Mouse (Mus musculus) kidney, adult 2 months (tissue): ENCODE data around the gene Cox8a. TPM values are rescaled to one million over a fixed set of nuclear protein-coding genes. Genes with fewer than 3 reads are reported as not detected.

Experiments used
- DNase-seq: peaks from one replicate; pipeline ENCODE4 v3.0.0; 2021
- H3K27ac ChIP-seq: fragments of 200-500 bp; 2 replicates; pipeline ENCODE4 v1.5.1; 2012; ENCODE audit warnings: low read depth, low read length, control low read depth, inconsistent platforms; ENCODE audit not compliant: insufficient read depth
- H3K27me3 ChIP-seq: fragments of 200-500 bp; replicated peaks from 2 replicates; pipeline ENCODE4 v1.6.1; 2012; ENCODE audit warnings: mild to moderate bottlenecking, moderate library complexity, low read length, inconsistent platforms; ENCODE audit not compliant: control insufficient read depth, insufficient read depth
- H3K36me3 ChIP-seq: fragments of 200-500 bp; 2 replicates; pipeline ENCODE4 v1.6.1; 2012; ENCODE audit warnings: mild to moderate bottlenecking, moderate library complexity, low read length, inconsistent platforms; ENCODE audit not compliant: control insufficient read depth, insufficient read depth
- H3K4me1 ChIP-seq: fragments of 200-500 bp; 2 replicates; pipeline ENCODE4 v1.6.1; 2011; ENCODE audit warnings: low read length; ENCODE audit not compliant: control insufficient read depth, insufficient read depth
- H3K4me3 ChIP-seq: fragments of 200-500 bp; 2 replicates; pipeline ENCODE4 v1.5.1; 2011; ENCODE audit warnings: mild to moderate bottlenecking, low read depth, low read length, control low read depth; ENCODE audit not compliant: insufficient read depth
- CTCF ChIP-seq: fragments of 200-500 bp; conservative IDR thresholded peaks from 2 replicates; pipeline ENCODE4 v1.5.1; 2011; ENCODE audit warnings: low read depth, mild to moderate bottlenecking, control low read depth, low read length, moderate library complexity, mixed read lengths; ENCODE audit not compliant: insufficient read depth, insufficient read length
- POLR2A ChIP-seq: fragments of 200-500 bp; IDR thresholded peaks from one replicate; pipeline ENCODE4 v1.6.1; 2011; ENCODE audit warnings: low read depth, low read length, control low read depth
- WGBS: fragments of 180-500 bp; shearing (Covaris S2); methylation state at CpG from one replicate; pipeline ENCODE4 v1.1.7; 2018; 5-methylcytosine and 5-hydroxymethylcytosine counted together
- polyA plus RNA-seq: library from polyadenylated mRNA; depleted of rRNA; stranded (reverse); fragments of >200 nt; gene quantifications from 2 replicates; pipeline ENCODE4 v1.2.3, GENCODE M21; 2012

Gene Cox8a
- polyA plus RNA-seq, 1 experiment, result 3,607 TPM

GRCm38 (mm10) chr19:7222196-7222595 lies 4.8 kb upstream of the Cox8a start:
- Histone ChIP-seq H3K4me1 (peaks cover 32% of the 10 kb centered on the region), H3K36me3 (no peaks in the 10 kb centered on the region), H3K27me3 (no peaks in the 10 kb centered on the region), H3K27ac (no peak overlapping the region), H3K4me3 (no peak overlapping the region)
- 86% methylated on average over 6 of the region's 6 CpGs for WGBS
- TF ChIP-seq POLR2A (no peak), CTCF (no peak)
- DNase-seq, result no peak

DNA sequence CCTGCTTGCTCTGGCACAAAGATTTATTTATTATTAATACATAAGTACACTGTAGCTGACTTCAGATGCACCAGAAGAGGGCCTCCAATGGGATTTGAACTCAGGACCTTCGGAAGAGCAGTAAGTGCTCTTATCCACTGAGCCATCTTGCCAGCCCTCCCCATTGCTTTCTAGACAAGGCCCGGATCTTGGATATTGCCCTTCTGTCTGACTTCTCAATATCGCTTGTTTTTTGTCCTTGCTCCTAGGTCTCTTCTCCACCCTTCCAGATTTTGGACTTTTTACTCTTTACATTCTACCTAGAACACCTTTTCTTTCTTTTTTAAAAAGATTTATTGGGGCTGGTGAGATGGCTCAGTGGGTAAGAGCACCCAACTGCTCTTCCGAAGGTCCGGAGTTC lies 1.3 kb upstream of the Cox8a start:
- Histone ChIP-seq H3K27ac (no peak overlapping the region), H3K4me3 (no peak overlapping the region), H3K36me3 (peaks cover 3% of the 10 kb centered on the region; the same call in 1 of the 2 replicates), H3K27me3 (no peaks in the 10 kb centered on the region), H3K4me1 (peaks cover 26% of the 10 kb centered on the region)
- DNase-seq, result no peak
- WGBS, result 95% methylated on average over 5 of the region's 5 CpGs
- TF ChIP-seq CTCF (no peak), POLR2A (no peak)

DNA sequence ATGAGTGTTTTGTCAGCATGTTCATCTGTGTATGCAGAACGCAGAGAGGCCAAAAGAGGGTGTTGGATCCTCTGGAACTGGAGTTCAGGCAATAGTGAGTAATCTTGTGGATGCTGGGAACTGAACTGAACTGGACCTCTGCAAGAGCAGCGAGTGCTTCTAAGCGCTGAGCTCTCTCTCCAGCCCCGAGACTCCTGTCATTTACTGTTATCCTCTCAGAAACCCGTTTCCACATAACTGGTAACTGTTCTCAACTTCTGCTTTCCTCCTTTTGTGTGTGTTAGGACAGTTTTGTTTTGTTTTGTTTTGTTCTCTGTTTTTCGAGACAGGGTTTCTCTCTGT lies 481 bp upstream of the Cox8a start:
- H3K27ac ChIP-seq, result no peak overlapping the region
- no peak overlapping the region for H3K4me3 ChIP-seq
- DNase-seq, result no peak
- H3K27me3 ChIP-seq, result no peaks in the 10 kb centered on the region
- H3K4me1 ChIP-seq, result peaks cover 26% of the 10 kb centered on the region
- WGBS, result 7% methylated on average over 6 of the region's 6 CpGs
- H3K36me3 ChIP-seq, result peaks cover 3% of the 10 kb centered on the region; the same call in 1 of the 2 replicates
- TF ChIP-seq CTCF (no peak), POLR2A (no peak)

- Histone ChIP-seq H3K4me3 (no peak overlapping the region), H3K4me1 (peaks cover 26% of the 10 kb centered on the region), H3K36me3 (peaks cover 3% of the 10 kb centered on the region; the same call in 1 of the 2 replicates), H3K27ac (no peak overlapping the region), H3K27me3 (no peaks in the 10 kb centered on the region)
- WGBS, result 56% methylated on average over 5 of the region's 5 CpGs
- no peak for DNase-seq
- no peak for TF ChIP-seq CTCF
- TF ChIP-seq POLR2A, result no peak
Observed at GRCm38 (mm10) chr19:7214484-7214883, 2.9 kb downstream of the Cox8a start.

GRCm38 (mm10) chr19:7213010-7213409 lies 4.4 kb downstream of the Cox8a start:
- 82% methylated on average over 3 of the region's 3 CpGs for WGBS
- H3K36me3 ChIP-seq, result peaks cover 3% of the 10 kb centered on the region; the same call in 1 of the 2 replicates

GRCm38 (mm10) chr19:7212216-7212615 lies 5.2 kb downstream of the Cox8a start:
- no peaks in the 10 kb centered on the region for H3K27me3 ChIP-seq
- DNase-seq, result no peak
- H3K4me3 ChIP-seq, result no peak overlapping the region
- WGBS, result 82% methylated on average over 1 of the region's 1 CpGs
- H3K27ac ChIP-seq, result no peak overlapping the region
- no peak for TF ChIP-seq POLR2A
- TF ChIP-seq CTCF, result no peak
- H3K4me1 ChIP-seq, result peaks cover 23% of the 10 kb centered on the region
- peaks cover 3% of the 10 kb centered on the region; the same call in 1 of the 2 replicates for H3K36me3 ChIP-seq

More at GRCm38 (mm10) chr19:7213010-7213409, 4.4 kb downstream of the Cox8a start:
- no peak overlapping the region for H3K4me3 ChIP-seq
- H3K27ac ChIP-seq, result no peak overlapping the region
- peaks cover 26% of the 10 kb centered on the region for H3K4me1 ChIP-seq
- TF ChIP-seq CTCF, result no peak
- no peak for TF ChIP-seq POLR2A
- no peaks in the 10 kb centered on the region for H3K27me3 ChIP-seq
- no peak for DNase-seq

DNA sequence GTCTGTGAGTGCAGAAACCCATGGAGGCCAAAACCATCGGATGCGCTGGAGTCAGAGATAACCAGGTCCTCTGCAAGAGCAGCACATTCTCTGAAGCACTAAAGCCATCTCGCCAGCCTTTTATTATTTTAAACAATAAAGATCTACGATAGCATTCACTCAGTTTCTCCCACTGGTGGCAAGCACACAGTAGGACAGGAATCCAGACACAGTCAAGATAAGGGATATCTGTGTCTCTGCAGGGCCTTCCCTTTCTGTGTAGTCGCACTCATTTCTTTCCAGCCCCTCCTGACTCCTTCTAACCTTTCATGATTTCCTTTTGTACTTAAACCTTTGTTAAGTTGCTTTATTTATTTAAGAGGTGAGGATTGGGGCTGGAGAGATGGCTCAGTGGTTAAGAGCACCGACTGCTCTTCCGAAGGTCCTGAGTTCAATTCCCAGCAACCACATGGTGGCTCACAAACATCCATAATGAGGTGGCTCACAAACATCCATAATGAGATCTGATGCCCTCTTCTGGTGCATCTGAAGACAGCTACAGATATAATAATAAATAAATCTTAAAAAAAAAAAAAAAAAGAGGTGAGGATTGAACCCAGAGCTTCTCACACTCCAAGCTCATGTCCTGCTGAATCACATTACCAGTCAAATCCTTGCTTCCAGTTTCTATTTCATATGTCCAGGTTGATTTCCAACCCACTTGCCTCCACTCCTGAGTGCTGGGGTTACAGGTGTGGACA lies 7.3 kb downstream of the Cox8a start:
- H3K27ac ChIP-seq, result no peak overlapping the region
- DNase-seq, result no peak
- no peak for TF ChIP-seq CTCF
- TF ChIP-seq POLR2A, result no peak
- H3K4me1 ChIP-seq, result peaks cover 17% of the 10 kb centered on the region
- peaks cover 3% of the 10 kb centered on the region; the same call in 1 of the 2 replicates for H3K36me3 ChIP-seq
- H3K4me3 ChIP-seq, result no peak overlapping the region
- H3K27me3 ChIP-seq, result no peaks in the 10 kb centered on the region
- WGBS, result 87% methylated on average over 7 of the region's 7 CpGs
